Mouse (Mus musculus) layer of hippocampus, adult 2 months (tissue): ENCODE results near the gene Spop. TPM values are rescaled to one million over a fixed set of nuclear protein-coding genes. Genes with fewer than 3 reads are reported as not detected.

ENCODE experiments used
- DNase-seq, 2 experiments: peaks; one replicate each; pipeline ENCODE4 v3.0.0; 2022; ENCODE audit warnings: low spot score in 2 of 2
- H3K27ac ChIP-seq: fragments of 200-600 bp; 2 replicates; pipeline ENCODE4 v1.8.1; 2022
- H3K4me3 ChIP-seq: fragments of 200-600 bp; 2 replicates; pipeline ENCODE4 v1.8.1; 2022; ENCODE audit warnings: mild to moderate bottlenecking
- CTCF ChIP-seq: fragments of 200-600 bp; conservative IDR thresholded peaks from 2 replicates; pipeline ENCODE4 v1.8.1; 2022; ENCODE audit warnings: antibody characterized with exemption, mild to moderate bottlenecking, moderate library complexity
- long read RNA-seq, 2 experiments: library from polyadenylated mRNA; stranded (forward); transcript quantifications; one replicate each; pipeline ENCODE4 v2.0.0; 2021; ENCODE audit warnings: borderline mapping rate in 2 of 2
- total RNA-seq, 2 experiments: library from RNA; stranded (reverse); gene quantifications; 2 replicates each; pipeline ENCODE4 v1.2.3; 2021

Spop gene
- 100 to 1,000 TPM; 170 to 176 TPM for total RNA-seq
- long read RNA-seq, experiment 1, transcript Spop-201 (10 exons, 3,063 nt), result major isoform, 242 of 307 reads
- long read RNA-seq, experiment 1, transcript Spop-202 (11 exons, 2,881 nt), result minor isoform, 16 of 307 reads
- long read RNA-seq, experiment 1, partial matches to known transcripts, result 30 of 307 reads
- long read RNA-seq, experiment 1, other reads (novel, unspliced or antisense), result 19 of 307 reads
- long read RNA-seq, experiment 2, transcript Spop-202 (11 exons, 2,881 nt), result minor isoform, 29 of 409 reads
- long read RNA-seq, experiment 2, transcript Spop-201 (10 exons, 3,063 nt), result major isoform, 322 of 409 reads
- long read RNA-seq, experiment 2, partial matches to known transcripts, result 31 of 409 reads
- long read RNA-seq, experiment 2, other reads (novel, unspliced or antisense), result 27 of 409 reads

DNA sequence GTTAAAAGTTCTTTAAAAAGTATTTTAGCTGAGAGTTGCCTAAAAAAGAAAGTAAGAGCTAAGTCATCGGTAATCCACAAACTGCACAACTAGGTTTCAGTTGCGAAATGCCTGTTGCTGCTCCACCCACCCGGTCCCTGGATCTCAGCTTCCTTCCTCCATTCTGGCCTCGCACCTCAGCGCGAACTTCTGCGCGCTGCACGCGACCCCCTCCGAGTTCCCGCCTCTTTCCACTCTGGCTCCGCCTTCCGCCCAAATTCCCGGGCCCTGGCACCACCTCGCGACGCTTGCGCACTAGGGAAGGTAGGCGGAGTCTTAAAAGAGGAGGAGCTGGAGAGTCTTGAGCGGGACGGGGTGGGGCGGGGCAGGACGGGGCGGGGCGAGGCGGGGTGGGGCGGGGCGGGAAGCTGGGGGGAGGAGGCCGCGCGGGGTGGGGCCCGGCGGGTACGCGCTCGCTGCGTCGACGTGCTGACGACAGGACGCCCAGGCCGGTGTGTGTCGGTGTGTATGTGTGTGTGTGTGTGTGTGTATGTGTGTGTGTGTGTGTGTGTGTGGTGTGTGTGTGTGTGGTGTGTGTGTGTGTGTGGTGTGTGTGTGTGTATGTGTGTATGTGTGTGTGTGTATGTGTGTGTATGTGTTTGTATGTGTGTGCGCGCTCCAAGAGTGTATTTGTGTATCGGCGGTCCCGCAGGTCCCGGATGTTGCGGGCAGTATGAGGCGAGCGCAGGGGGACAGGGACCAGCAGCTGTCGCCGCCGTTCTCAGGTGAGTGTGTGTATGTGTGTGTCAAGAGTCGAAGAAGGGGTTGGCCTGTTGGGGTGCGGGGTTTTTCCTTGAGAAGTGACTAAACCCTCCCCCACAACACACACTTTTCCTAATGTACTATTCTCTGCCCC lies at the start of gene Spop:
Gene Spop (plus strand): TSS at position 440 of the 895 bp plus-strand sequence.
- peak within 1 kb of the TSS; percentile 86 for H3K4me3 ChIP-seq
- no peak for TF ChIP-seq CTCF
- peak; percentile 82 to 86 for DNase-seq
- peak within 1 kb of the TSS; percentile 97 for H3K27ac ChIP-seq

DNA sequence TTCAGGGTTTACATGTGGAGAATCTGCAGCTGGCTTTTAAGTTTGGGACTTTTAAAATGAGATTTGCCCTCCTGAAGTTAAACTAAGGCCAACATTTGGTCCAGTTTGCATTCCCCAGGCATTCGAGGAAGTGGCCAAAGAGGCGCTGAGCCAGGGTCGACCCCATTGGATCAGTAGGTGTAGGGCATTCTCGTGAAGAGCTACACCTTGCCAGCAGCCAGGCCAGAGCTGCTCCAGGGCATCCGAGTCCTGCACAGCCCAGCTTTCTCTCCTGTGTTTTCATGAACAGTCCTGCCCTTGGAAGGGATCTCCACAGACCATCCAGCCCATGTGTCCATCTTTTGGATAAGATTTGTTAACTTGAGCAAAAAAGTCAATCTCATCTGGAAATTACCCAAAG lies 49.5 kb upstream of the Spop start:
- no peak for DNase-seq
- Histone ChIP-seq H3K27ac (no peak overlapping the region), H3K4me3 (no peak overlapping the region)
- no peak for TF ChIP-seq CTCF

DNA sequence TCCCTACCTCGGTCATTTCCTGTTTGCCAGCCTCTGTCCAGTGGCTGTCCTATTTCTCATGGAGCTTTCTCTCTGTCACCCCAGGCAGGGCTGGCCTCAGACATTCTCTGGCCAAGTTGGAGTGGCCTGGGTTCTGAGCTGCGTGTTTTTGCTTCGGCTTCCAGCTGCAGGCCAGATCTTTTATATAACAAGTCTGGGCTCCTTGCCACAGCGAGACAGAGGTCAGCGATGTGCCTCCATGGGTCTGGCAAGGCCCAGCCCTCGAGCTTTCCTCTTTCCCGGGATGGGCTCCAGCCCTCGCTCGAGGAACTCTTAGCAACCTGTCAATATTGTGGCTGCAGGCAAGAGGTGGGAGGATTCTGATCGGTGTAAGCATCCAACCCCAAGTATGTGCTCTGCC lies 48.3 kb upstream of the Spop start:
- DNase-seq, result peak; percentile 46 to 73
- Histone ChIP-seq H3K4me3 (no peak overlapping the region), H3K27ac (peak overlapping the region; percentile 78)
- TF ChIP-seq CTCF, result no peak

DNA sequence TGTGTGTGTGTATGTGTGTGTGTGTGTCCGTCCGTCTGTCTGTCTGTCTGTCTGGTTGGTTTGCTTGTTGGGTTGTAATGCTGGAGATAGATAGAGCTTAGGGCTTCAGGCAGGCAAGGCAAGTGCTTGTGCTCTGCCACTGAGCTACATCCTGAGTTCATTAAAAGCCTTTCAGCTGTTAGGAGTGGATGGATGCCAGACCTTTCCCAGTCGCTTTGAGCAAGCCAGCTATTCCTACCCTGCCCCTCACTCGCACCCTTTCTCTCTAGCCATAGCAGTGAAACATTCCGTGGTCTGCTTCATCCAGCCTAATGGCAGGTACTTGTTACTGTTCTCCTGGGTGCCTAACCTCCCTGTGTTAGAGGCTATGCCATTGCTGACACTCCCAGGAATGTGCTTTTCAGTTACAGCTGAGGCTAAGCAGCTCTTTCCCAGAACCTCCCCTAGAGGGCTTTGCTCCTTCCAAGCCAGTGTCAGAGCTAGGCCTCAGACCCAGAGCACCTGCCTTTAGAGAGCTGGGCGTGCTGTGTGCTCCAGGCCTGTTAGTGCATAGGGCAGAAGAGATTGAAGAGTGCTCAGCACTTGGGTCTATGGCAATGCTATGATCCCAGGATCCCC lies 47.5 kb upstream of the Spop start:
- TF ChIP-seq CTCF, result peak; percentile 53
- peak overlapping the region; percentile 78 for H3K27ac ChIP-seq
- no peak for DNase-seq
- H3K4me3 ChIP-seq, result no peak overlapping the region

DNA sequence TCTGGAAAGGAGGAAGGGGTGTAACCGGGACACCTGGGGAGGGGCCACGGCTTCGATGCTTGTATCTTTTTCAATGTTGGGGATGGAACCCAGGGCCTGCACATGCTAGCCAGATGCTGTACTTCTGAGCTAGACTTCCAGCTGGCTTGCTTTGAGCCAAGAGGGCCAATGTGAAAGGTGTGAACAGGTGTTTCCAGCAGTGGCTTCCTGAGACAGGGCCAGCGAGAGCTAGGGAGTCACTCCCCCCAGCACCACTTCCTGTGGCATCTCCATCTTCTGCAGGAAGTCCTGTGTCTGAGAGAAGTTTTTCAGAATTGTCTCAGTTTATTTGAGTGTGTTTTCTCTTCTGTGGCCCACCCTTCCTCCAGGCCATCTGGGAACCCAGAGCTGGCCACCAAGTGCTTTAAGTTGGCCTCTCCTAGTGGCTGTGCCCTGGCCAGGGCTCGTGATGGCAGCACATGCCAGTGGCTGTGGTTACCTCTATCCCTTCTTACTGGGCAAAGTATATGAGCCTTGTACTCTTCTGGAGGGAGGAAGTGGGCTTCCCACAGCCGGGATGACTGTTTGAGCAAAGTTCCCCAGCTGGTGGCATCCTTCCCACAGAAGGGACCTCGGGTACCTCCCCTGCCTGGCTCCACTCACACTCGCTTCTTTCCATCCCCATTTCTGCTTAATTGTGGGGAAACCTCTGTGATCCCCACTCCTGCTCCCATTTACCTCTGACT lies 46.7 kb upstream of the Spop start:
- Histone ChIP-seq H3K4me3 (no peak overlapping the region), H3K27ac (peak overlapping the region; percentile 78)
- DNase-seq, result no peak
- TF ChIP-seq CTCF, result no peak

DNA sequence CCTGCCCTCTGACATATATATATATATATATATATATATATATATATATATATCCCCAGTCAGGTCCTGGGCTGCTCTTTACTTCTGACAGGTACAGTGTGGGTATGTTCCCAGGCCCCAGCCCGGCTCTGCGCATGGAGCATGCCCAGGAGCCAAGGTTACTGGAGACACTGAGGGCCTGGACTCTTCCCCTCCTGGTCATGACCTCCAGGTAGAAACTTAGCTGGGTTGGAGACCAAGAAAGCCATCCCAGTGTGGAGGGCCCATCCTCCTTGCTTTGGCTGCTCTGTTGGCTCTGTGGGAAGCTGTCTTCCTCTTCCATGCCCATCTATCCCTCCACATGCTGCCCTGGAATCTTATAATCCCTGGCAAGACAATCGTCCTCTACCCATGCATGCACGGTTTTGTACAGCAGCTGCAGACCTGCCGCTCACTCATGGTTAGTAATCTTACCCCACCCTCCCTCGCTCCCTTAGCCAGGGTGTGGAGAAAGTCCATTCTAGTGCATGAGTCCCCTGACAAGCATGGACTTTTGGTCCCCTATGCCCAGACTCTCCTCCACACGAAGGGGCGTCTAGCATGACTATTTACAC lies 45.6 kb upstream of the Spop start:
- TF ChIP-seq CTCF, result no peak
- H3K4me3 ChIP-seq, result no peak overlapping the region
- no peak for DNase-seq
- no peak overlapping the region for H3K27ac ChIP-seq

DNA sequence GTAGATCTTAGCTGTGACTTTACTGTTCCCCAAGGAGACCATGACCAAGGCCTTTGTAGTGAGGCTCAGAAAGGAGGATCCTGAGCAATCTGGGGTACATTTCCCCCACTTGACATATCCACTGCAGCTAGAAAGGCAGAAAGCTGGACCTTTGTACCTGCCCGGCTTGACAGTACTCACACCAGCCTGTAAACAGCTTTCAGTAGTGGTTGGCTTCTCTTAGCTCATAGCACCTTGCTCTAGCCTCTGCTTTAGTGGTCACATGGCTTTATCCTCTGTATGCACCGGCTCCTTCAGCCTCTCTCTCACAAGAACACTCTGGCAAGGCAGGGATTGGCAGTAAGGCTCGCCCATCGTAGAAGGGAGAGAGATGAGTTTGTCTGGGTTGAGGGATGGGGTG lies 45.0 kb upstream of the Spop start:
- no peak for DNase-seq
- no peak for TF ChIP-seq CTCF
- Histone ChIP-seq H3K27ac (no peak overlapping the region), H3K4me3 (no peak overlapping the region)

DNA sequence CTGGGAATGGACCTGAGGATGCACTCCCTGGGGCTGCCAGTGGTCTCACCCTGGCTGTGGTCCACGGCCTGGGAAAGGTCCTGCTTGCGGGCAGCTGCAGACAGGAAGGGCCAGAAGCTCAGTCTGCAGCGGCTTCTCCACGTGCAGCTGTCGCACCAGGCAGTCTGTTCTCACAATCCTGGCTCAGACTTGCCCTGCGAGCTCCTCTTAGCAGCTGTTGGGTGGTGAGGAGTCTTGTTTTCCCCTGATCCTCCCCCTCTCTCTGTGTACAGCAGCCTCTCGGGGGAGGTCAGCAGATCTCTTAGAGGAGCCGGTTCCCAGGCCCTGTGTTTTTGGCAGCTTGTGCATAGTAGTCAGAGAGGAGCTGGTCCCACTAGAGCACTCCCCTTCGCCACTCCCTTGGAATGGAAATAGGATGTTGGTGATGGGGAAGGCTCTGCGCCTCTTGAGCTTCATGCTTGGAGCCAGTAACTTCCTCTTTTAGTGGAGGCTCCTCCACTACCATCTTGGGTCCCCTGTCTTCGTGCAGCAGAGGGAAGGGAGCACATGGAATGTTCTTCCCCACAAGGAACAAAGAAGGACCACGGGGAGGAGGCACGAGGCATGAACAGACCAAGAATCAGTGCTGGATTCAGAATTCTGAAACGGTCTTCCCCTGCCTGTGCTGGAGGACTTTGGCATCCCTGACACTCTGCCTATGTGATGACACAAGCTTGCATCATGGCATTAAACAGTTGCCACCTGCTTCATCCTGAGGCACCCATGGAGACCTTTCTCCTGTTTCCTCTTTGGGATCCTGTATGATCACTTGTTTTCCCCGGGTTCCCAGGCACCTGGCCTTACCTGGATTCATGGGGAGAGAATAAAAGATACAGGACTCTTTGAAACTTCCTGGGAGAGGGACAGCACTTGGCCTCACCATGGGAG lies 43.7 kb upstream of the Spop start:
- no peak for TF ChIP-seq CTCF
- no peak for DNase-seq
- Histone ChIP-seq H3K4me3 (no peak overlapping the region), H3K27ac (peak overlapping the region; percentile 65)

DNA sequence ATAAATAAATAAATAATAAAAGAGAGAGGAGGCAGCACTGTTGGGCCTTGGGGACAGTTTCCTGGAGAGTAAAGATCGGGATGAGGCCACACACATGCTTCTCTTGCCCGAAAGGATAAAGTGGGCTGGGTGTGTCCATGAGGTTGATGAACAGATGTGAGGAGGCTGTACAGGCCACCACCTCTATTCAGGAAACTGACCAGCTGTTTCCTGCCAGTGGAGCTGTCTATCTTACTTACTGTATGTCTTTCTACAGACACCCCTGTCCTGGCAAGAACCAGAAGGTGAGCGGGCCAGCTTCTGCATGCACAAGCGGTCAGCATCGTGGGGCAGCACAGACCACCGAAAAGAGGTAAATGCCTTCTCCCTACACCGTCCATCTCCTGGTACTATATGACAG lies 42.7 kb upstream of the Spop start:
- no peak for DNase-seq
- H3K27ac ChIP-seq, result no peak overlapping the region
- no peak for TF ChIP-seq CTCF
- H3K4me3 ChIP-seq, result no peak overlapping the region

DNA sequence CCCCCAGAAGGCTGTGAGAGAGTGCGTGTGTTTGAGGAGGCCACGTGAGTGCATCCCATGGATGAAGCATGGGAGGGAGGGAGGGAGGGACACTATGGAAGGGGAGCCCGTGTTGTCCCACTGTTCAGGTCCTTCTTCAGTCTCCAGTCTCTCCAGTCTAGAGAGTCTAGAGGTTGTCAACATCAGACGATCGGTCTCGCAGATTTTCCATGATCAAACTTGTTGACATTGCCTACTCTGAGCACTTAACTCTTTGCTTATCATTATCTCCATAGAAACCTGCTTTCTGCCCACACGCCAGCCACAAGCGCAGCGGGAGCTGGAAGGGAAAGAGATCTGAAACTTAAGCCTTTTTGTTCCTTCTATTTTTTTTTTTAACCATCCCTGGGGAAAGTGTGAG lies 35.0 kb upstream of the Spop start:
- DNase-seq, result no peak
- no peak for TF ChIP-seq CTCF

DNA sequence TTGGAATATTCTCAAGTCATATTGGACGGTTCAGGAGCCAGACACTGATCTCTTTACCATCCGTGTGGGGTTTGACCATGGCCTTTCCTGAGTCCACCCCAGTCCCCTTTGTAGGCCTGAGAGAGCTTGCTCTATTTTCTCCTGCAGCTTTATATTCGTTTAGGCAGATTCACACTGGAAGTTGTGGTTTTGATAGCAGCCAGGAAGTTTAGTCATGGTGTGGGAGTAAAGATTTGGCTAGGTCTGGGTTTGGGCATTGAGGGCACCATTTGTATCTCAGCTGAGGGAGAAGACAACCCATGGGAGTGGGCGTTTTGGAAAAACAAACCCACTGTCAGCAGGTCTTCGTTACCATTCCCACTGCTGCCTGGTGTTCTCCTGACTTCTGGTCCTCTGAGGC lies 34.3 kb upstream of the Spop start:
- TF ChIP-seq CTCF, result no peak
- Histone ChIP-seq H3K27ac (peak overlapping the region; percentile 76), H3K4me3 (no peak overlapping the region)
- DNase-seq, result no peak

More for the DNA sequence above, 35.0 kb upstream of the Spop start:
- Histone ChIP-seq H3K27ac (peak overlapping the region; percentile 76), H3K4me3 (no peak overlapping the region)
